Mouse (Mus musculus) cortical plate, adult 2 months (tissue): ENCODE results near the gene Gal3st1.

Experiments used
- CTCF ChIP-seq: fragments of 200-500 bp; IDR thresholded peaks from 2 replicates; pipeline ENCODE4 v1.5.1; 2011; ENCODE audit warnings: mild to moderate bottlenecking, control low read depth, low read length; ENCODE audit not compliant: insufficient read depth; ENCODE audit errors: extremely low read depth
- POLR2A ChIP-seq: fragments of 200-500 bp; IDR thresholded peaks from 2 replicates; pipeline ENCODE4 v1.6.1; 2011; ENCODE audit warnings: mild to moderate bottlenecking, low read length, control low read depth; ENCODE audit not compliant: insufficient read depth; ENCODE audit errors: extremely low read depth

- TF ChIP-seq CTCF (no peak), POLR2A (no peak)
Measured at GRCm38 (mm10) chr11:4035116-4035892, 51.9 kb downstream of the Gal3st1 start.
